Mouse (Mus musculus) right cerebral cortex, postnatal 36 days (tissue): ENCODE results near the gene Lsp1.

Experiments
- DNase-seq, 2 experiments: peaks; one replicate each; pipeline ENCODE4 v3.0.0; 2022; ENCODE audit warnings: low spot score in 2 of 2, mixed read lengths in 1 of 2

Gene Lsp1

GRCm38 (mm10) chr7:142444171-142444570, 16.4 kb upstream of the Lsp1 start:
- DNase-seq = no peak

DNA sequence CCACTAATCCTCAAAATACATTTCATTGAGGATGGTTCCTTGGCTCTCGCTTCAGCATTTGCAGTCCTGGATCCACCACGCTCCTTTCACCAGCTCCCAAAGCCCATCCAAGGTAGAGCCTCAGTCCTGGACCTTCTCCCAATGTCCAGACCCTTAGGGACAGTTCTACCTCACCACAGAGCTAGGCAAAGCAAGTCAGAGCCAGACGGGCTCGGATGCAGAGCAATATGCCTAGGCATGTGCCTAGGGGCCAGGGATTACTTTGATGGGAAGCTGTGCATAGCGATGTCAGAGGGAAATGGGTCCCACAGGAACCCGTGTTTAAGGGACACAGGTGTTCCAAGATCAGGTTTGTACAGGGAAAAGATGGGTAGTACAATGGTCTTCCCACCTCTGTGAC, 15.3 kb upstream of the Lsp1 start:
- DNase-seq = no peak

GRCm38 (mm10) chr7:142446264-142446663, 14.3 kb upstream of the Lsp1 start:
- no peak for DNase-seq

DNA sequence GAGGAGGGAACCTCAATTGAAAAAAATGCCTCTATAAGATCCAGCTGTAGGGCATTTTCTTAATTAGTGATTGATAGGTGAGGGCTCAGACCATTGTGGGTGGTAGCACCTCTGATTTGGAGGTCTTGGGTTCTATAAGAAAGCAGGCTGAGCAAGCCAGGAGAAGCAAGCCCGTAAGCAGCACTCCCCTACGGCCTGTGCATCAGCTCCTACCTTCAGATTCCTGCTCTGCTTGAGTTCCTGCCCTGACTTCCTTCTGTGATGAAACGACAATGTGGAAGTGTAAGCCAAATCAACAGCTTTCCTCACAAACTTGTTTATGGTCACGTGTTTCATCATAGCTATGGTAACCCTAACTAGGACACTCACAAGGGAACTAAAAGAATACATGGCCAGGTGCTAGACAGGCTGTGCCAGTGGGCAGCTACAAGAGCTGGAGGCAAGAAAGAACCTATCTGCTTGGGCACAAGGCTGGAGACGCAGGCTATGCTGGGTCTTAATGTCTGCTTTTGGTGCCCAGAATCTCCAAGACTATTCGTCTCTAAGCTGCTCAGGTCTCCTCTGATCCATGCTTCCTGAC, 11.5 kb upstream of the Lsp1 start:
- DNase-seq = no peak

GRCm38 (mm10) chr7:142454706-142455105, 5.9 kb upstream of the Lsp1 start:
- DNase-seq = no peak

DNA sequence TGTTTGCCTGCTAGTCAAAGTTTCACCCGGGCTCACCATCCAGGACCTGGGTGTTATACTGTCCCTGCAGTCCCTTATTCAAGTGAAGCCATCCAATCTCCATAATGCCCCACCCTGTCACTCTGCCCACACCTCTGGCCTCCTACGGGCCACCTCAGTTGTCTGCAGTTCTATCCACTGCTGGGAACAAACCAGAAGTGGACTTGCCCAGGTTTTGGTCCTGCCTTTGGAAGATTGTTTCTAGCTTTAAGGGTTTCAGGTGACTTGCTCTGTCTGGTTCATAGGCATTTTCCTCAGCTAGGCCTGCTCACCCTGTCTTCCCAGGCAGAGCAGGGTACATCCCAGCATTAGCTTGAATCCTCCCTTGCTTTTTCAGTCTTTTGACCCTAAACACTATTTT, 5.4 kb upstream of the Lsp1 start:
- no peak for DNase-seq

DNA sequence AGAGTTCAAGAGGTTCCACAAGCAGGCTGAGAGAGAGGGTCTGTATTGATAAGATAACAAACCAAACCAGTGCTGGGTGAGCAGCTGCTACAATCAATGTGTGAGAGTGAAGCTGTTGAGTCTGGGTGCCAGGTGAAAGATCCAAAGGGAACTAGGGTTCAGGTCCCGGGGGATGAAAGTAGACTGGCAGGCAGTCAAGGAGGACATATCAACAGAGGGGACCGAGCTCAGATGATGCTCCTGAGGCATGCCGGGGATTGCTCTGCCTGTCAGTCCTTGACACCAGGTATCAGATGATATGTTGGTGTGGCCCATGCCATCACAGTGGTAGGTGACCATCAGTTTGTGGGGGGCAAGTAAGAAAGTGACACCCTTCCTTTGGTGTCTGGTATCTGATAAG, 3.8 kb upstream of the Lsp1 start:
- DNase-seq = no peak

DNA sequence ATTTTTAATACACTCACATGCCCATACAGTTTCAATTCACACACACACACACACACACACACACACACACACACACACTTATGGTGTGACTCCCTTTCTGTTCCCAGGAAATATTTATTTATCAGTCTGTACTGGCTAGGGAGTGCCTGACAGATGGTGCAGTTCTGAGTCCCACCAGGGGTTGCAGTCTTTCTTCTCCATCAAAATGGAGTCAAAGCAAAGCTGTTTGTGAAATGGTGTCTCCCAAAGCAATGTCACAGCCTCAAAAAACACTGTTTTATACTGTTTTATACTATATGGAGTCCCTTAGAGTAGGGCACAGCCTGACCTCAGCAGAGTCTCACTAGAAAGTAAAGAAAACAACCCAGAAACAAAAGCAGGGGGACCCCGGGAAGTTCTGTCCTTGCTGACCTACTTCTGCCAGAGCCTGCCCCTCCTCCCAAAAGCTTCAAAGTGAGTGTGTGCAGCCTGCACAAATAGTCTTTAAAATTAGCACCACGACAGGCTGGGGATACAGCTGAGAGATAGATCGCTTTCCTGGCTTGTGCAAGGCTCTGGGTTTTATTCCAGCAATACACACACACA, 3.3 kb upstream of the Lsp1 start:
- no peak for DNase-seq

DNA sequence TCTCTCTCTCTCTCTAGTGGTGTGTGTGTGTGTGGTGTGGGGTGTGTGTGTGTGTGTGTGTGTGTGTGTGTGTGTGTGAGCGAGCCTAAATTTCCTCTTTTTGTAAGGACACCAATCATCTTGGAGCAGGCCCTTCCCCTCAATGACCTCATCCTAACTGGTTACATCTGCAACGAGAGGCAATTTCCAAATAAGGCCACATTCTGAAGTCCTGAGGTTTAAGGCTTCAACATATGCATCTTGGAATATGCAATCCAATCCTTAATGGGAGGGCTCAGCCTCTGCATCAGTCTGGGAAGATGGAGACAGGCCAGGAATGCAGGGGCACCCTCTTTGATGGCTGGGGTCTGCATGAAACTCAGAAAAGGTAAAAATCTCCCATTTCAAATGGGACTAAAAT, 2.6 kb upstream of the Lsp1 start:
- no peak for DNase-seq

GRCm38 (mm10) chr7:142458676-142459298, 1.8 kb upstream of the Lsp1 start:
- DNase-seq = no peak

GRCm38 (mm10) chr7:142459299-142459691, 1.3 kb upstream of the Lsp1 start:
- DNase-seq = no peak

DNA sequence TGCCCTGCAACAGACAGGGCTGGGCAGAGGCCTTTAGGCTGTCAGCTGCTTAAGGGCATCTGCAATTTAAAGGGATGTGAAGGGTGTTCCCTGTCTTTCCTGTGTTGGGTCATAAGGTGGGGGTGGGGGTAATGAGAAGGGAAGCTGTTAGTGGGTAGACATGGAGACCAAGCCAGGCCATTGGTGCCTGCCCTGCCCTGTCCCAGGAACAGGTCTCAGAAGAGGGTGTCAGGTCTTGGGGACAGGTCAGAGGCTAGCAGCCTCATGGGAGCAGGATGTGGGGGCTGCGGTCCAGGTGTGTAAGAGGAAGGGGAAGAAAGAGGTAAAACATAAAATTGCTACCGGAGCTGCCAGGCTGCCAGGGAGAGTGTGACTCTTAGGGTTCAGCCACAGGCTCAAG, 837 bp downstream of the Lsp1 start:
- DNase-seq = no peak

DNA sequence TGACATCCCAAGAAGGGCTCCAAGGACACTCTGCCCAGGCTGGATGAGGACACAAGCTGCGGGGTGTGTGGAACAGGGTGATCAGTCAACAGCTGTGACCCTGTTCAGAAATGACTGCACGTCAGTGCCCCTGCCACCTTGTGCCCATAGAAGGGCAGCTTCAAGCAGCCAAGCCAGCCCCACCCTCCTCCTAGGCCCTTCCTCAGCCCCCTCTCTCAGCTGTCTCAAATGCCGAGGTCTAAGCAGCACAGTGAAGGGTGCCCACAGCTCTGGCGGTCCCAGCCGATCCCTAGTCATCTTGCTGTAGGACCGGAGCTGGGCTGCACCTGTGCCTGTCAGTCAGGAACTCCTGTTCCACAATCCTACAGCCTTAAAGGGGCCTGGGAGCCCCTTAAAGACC, 1.6 kb downstream of the Lsp1 start:
- DNase-seq = no peak

DNA sequence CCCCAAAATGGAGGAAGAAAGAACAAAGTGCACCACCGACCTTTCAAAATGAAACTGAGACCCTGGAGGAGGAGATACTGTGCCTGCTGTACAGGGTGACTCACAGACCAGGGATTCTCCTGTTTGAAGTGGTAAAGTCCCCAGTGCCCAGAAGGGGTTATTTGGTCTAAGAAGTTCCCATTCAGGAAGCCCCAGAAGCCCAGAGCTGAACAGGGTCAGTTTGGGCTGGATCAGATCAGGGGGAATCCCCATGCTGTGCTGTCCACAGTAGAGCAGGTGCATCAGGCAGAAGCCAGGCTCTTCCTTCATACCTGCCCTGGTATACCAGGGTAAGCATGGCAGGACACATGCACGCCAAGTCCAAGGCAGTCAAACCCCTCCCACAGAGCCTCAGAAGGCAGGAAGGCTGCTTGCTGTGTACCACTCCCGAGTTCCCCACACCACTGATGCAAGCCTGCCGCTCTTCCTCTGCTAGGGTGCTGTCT, 2.0 kb downstream of the Lsp1 start:
- no peak for DNase-seq

- DNase-seq = no peak
These were observed 9.6 kb downstream of the Lsp1 start for GRCm38 (mm10) chr7:142470171-142470691.

GRCm38 (mm10) chr7:142470808-142471413, 10.3 kb downstream of the Lsp1 start:
- DNase-seq = no peak

DNA sequence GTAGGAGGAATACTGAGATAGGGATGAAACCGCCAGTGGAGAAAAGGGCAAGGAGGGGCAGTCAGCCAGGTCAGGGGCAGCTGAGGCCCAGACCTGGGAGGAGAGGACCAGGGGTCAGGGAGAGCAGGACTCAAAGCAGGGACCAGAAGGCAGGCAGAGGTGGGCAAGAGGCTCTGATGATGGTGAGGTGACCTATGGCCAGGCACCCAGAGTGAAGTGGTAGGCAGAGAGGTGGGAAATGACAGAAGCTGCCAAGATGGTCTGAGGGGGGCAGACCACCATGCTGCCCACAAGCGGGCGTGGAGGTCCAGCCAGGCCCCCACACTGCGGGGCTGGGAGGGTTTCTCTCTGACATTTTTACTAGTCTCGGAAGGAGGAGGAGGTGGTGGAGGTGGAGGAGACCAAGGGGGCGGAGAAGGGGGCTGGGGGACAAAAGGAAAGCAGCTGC, 10.8 kb downstream of the Lsp1 start:
- no peak for DNase-seq

GRCm38 (mm10) chr7:142471884-142472570, 11.4 kb downstream of the Lsp1 start:
- no peak for DNase-seq

- DNase-seq = no peak
These were observed 12.3 kb downstream of the Lsp1 start for GRCm38 (mm10) chr7:142472936-142473335.

GRCm38 (mm10) chr7:142473476-142473875, 12.9 kb downstream of the Lsp1 start:
- DNase-seq = no peak

GRCm38 (mm10) chr7:142474799-142475198, 14.2 kb downstream of the Lsp1 start:
- no peak for DNase-seq

DNA sequence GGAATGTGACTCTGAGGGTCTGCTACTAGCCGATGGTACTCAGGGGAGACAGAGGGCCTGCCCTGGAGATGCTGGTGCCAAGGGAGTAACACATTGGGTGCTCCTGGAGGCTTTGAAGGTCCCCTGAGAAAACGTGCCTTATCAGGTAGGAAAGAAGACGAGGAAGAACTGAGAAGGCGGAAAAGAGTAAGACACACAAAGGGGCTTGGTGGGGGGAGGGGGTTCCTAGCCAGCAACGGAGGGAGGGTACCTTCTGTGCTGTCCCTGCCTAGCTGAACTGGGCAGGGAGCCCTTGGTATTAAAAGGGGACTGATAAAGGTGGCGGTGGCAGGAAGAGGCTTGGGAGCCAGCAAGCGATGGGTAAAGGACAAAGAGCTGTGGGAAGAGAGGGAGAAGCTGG, 15.0 kb downstream of the Lsp1 start:
- no peak for DNase-seq
